Mouse (Mus musculus) cerebellum, postnatal 25 days (tissue): Measurements from ENCODE around the gene Ntm.

Experiments
- DNase-seq, 2 experiments: peaks; one replicate each; pipeline ENCODE4 v3.0.0; 2021; ENCODE audit warnings: mixed read lengths in 2 of 2

The Ntm gene

DNA sequence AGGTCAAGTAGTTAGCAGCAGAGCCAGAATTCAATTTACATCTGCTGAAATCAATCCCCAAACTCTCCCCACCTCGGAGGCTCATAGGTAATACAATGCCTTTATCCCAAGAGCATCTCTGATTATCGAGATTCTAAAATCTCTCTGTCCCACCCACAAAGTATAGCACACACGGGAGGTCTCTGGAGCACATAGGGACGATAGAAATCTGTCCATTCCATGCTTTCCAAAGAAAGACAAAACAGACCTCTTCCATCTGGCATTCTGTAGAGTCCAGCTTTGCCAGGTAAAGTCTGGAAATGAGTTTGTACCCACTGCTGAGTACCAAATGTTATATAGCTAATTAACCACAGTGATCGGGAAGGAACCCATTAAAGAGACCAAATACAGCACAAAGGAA lies 388.4 kb downstream of the Ntm start:
- DNase-seq, result peak; percentile 66 to 68

DNA sequence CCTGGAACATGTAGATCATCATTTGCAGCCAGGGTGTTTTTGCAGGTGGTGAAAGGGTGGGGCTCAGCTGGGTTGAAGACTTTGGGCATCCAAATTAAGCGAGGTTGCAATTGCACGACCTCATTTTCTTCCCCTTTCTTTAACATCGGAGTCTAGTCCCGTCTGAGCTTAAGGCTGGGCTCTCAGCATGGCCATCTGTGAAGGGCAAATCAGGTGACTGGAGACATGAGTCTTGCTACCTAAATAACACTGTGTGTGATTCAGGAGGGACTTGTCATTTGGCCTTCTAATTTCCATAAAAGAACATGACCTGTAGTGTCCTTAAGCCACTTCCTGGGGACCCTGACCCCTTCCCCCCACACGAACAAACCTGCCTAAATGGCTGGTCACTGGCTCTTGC lies 394.4 kb downstream of the Ntm start:
- peak in 1 of 2 experiments; percentile 62 for DNase-seq

- DNase-seq, result peak in 1 of 2 experiments; percentile 59
Observed at GRCm38 (mm10) chr9:29562419-29563071, 400.4 kb downstream of the Ntm start.

DNA sequence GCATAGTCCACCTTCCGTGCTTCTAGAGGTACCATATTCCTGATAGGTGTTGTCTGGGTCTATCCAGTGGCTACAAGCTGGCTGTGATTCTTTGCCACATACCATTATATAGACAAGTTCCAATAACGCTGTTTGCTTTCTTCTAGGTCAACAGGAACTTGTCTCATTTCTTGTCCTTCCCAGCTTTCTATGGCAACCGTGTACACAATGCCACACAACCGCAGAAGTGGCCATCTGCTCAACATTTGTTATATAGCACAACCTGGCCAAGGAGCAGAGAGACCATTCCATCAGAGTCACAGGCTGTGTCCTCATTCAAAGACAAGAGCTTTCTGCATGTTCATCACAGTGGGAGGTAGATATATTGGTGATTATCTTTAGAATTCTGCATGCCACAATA lies 404.0 kb downstream of the Ntm start:
- peak; percentile 66 to 70 for DNase-seq

DNA sequence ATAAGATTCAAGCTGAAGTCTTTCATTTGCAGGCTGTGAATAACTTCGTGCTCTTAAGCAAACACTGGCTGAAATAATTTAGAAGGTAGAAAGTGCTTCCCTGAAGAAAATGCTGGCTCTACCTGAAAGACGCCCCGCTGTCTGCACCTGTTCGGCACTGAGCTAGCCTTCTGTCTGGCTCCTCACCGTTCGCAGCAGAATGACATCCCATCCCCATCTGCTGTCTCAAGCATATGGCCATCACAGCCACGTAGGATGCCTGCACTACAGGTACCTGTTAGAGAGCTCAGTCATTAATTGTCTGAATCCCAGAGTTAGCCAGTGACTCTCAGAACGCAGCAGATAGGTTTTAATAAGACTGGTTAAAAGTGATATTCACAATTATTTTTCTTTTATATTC lies 412.4 kb downstream of the Ntm start:
- DNase-seq, result peak; percentile 97 to 98

GRCm38 (mm10) chr9:29550107-29550506 lies 412.8 kb downstream of the Ntm start:
- peak; percentile 64 to 78 for DNase-seq

DNA sequence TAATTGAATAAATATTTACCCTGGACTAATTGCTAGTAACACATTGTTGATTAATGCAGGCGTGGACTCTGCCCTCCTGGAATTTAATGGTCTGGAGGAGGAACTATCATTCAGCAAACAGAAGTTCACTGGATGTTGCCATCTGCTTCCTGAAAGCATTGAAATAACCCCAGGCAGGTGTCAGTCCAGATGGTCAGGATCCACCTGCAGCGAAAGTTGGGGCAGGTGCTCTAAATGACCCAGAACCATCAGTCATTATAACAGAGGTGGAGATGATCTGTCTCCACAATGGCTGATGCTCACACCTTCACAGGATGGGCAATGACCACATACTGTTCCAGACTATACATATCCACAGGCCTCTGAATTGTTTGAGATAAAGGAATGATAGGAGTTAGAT lies 426.5 kb downstream of the Ntm start:
- peak; percentile 39 to 58 for DNase-seq

GRCm38 (mm10) chr9:29534773-29535172 lies 428.2 kb downstream of the Ntm start:
- peak in 1 of 2 experiments; percentile 43 for DNase-seq

- DNase-seq, result peak; percentile 42 to 51
Observed at GRCm38 (mm10) chr9:29534304-29534703, 428.6 kb downstream of the Ntm start.

- DNase-seq, result peak; percentile 58 to 59
Observed at GRCm38 (mm10) chr9:29533556-29533955, 429.4 kb downstream of the Ntm start.

DNA sequence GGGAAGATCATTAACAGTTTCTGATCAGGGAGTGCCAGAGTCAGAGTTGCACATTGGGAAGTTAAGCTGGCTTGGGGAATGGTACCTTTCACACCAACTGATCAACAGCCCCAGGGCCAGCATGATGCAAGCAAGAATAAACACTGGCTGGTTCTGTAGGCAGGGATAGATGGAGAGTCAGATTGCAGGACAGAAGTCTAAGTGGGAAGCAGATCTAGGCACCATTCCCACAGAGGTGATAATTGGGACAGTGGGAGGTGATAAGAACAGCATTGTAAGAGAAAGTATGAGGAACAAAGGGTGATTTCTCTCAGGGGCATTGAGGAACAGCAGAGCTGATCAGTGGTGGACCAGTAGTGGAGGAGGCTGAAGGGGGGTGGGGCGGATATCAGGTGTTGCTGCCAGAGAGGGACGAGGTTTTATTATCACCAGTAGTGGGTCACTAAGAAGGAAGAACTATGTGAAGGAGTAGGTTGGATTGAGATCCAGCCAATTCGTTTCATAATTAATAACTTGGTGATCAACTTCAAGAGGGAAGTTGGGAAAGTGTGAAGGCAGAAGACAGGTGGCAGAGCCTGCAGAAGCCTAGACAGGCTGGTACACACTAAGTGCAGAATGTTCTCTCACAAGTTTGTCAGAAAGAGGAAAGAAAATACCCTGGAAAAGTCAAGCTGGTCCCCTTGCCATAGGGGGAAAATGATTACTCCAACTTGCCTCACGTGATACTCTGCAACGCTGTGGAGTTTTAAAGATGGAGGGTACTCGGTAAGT lies 431.6 kb downstream of the Ntm start:
- DNase-seq, result peak in 1 of 2 experiments; percentile 2

DNA sequence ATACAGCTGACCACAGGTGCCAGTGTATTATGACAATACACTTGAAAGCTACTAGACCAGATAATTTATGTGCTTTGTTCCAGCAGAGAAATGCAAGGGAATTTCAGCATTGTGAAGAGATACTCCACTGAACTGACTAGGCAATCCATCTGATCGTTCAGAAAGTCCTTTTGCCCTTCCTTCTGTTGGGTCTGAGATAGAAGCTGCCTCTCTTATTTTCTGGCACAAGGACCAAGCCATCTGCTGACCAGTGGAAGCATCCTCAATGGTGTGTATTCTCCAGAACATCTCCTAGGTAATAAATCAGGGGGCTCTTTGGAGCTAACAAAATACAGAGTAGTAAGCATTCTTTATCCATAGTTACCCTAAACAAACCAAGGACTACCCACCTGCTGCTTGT lies 438.8 kb downstream of the Ntm start:
- peak; percentile 60 to 70 for DNase-seq

DNA sequence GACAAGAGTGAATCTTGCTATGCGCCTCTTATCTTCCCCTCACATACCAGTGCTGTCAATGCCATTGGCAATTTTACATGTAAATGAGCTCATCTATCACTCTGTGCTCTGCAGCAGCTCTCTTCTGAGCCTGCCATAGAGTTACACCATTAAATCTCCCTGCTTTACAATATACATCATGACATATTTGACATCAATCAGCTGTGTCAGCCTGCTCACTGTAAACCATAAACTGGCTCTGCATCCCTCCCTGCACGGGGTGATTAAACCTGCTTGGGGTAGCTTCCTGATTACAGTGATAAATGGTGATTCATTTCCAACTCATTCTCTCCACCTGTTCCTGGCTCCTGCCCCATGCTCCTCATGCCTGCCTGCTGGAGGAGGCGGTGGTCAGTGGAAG lies 439.7 kb downstream of the Ntm start:
- peak; percentile 80 to 84 for DNase-seq

DNA sequence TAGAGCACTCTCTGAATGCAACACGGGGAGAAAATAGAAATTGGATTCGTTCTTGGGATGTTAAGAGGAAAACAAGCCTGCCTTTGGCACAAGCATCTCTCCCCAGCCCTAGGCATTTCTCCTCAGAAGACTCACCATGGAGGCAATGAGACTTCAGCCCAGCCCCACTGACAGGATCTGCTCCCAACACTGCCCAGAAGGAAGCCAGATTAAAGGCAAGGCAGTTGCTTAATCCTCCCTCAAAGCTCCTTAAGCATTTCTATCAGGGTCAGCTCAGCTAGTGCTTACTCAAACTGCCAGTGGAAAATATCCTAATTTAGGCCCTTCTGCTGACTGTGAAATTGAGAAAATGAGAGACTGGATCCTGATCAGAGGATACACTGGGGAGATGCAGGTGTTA lies 443.8 kb downstream of the Ntm start:
- DNase-seq, result no peak

DNA sequence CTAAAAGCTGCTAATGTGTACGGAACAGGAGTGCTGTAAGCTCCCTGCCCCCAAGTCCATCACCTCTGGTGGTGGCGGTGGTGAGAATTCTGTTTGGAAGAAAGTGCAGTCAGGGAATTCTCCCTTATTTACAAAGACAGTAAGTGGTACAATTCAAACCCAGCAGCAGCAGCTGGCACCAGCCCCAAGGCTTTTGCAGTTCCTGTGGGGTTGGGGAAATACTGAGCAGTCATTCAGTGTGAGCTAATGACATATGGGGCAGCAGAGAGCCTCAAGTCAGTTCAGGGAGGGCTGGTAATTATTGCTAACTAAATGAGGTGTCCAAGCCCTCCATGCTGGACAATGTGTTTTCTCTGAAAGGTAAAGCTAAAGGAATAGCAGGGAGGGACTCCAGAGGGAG lies 446.3 kb downstream of the Ntm start:
- peak; percentile 53 to 62 for DNase-seq

- no peak for DNase-seq
Observed at GRCm38 (mm10) chr9:29514588-29515356, 448.2 kb downstream of the Ntm start.

DNA sequence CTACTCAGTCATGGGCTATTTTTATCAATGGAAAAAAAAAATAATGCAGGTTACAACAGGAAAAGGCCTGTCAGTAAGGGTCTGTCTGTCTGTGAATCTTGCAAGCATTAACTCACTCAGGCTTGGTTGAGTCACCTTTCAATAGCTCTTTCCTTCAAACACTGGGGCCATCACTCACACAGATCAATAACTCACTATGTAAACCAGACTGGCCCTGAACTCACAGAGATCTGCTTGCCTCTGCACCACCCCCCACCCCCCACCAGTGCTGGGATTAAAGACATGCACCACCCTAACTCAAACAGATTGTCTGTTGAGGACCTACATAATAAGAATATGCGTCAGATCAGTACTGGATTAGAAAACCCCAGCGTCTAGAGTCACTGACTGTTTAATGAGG lies 466.9 kb downstream of the Ntm start:
- no peak for DNase-seq

DNA sequence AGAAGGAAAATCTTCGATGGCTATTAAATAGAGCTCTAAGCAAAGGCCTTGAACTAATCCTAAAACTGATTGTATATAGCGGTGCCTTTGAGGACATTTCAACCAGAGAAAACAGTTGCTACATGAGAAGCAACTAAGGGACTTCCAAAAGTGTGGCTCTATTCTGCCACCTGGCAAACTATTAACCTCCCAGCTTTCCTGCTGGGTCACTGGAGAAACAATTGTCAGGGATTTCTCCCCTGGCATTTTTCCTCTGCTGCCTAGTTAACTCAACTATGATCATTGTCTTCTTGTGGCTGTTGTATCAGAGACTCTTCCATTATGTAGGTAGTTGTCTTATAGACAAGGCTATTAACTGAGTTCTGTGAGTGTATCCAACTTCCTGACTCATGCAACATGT lies 480.7 kb downstream of the Ntm start:
- no peak for DNase-seq

- DNase-seq, result no peak
Observed at GRCm38 (mm10) chr9:29479051-29479450, 483.9 kb downstream of the Ntm start.

DNA sequence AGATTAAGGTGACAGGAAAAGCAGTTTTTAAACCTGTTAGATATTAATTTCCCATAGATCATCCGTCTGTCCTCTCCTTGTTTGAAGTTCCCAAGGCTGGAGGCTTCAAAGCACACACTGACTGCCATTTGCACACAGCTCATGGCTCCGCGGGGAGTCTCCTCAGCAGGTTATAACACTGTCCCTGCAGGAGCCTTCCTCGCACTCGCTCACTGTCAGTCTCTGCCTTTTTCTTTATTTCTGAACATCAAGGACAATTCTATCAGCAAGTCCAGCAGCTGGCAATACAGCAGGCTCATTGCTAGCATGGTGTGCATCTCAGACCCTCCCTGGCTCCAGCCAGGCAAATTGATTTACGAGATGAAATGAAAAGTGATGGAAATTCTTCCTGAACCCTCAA lies 485.7 kb downstream of the Ntm start:
- DNase-seq, result peak; percentile 50 to 70

- no peak for DNase-seq
Observed at GRCm38 (mm10) chr9:29473418-29473817, 489.5 kb downstream of the Ntm start.

DNA sequence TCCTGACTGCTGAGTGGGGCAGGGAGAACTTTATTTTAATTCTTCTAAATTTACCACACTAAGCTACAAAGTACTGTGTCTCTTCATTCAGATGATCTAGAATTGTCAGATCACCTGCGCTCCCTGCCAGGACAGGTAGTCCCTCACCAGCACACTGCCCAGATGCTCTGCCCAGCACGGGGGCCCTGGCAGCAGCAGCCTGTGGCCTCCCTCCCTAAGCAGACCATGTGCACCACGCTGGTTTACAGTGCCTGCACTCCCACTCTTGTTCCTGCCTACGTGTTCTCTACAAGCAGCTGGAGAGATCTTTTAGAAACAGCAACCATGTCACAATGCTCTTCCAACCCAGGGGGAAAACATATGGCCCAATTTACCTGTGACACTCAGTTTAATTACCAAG lies 490.7 kb downstream of the Ntm start:
- peak in 1 of 2 experiments; percentile 37 for DNase-seq

- DNase-seq, result no peak
Observed at GRCm38 (mm10) chr9:29464756-29465155, 498.2 kb downstream of the Ntm start.
